Mouse (Mus musculus) liver (tissue): ENCODE results near the gene Nfkb1.

ENCODE experiments used
- DNase-seq: peaks from one replicate; pipeline ENCODE4 v3.0.0-alpha.2; 2020; ENCODE audit warnings: mixed read lengths

Gene Nfkb1

GRCm38 (mm10) chr3:135699523-135700264 is 8.3 kb upstream of the Nfkb1 start:
- DNase-seq, result no peak

GRCm38 (mm10) chr3:135698466-135698975 is 7.2 kb upstream of the Nfkb1 start:
- DNase-seq, result no peak

- DNase-seq, result peak; percentile 52
Observed at GRCm38 (mm10) chr3:135696262-135696661, 4.9 kb upstream of the Nfkb1 start.

GRCm38 (mm10) chr3:135692999-135693398 is 1.7 kb upstream of the Nfkb1 start:
- DNase-seq, result no peak

GRCm38 (mm10) chr3:135690568-135691190 is 668 bp downstream of the Nfkb1 start:
- DNase-seq, result peak; percentile 32

- no peak for DNase-seq
Observed at GRCm38 (mm10) chr3:135689773-135690567, 1.4 kb downstream of the Nfkb1 start.

GRCm38 (mm10) chr3:135688970-135689772 is 2.2 kb downstream of the Nfkb1 start:
- DNase-seq, result no peak

GRCm38 (mm10) chr3:135687965-135688364 is 3.4 kb downstream of the Nfkb1 start:
- no peak for DNase-seq

- no peak for DNase-seq
Observed at GRCm38 (mm10) chr3:135686419-135686818, 4.9 kb downstream of the Nfkb1 start.

GRCm38 (mm10) chr3:135683275-135683674 is 8.1 kb downstream of the Nfkb1 start:
- DNase-seq, result no peak

GRCm38 (mm10) chr3:135682240-135682639 is 9.1 kb downstream of the Nfkb1 start:
- no peak for DNase-seq

GRCm38 (mm10) chr3:135681272-135681783 is 10.0 kb downstream of the Nfkb1 start:
- no peak for DNase-seq

- no peak for DNase-seq
Observed at GRCm38 (mm10) chr3:135680213-135680843, 11.0 kb downstream of the Nfkb1 start.

GRCm38 (mm10) chr3:135677064-135677463 is 14.3 kb downstream of the Nfkb1 start:
- DNase-seq, result no peak

- no peak for DNase-seq
Observed at GRCm38 (mm10) chr3:135676364-135676763, 15.0 kb downstream of the Nfkb1 start.

GRCm38 (mm10) chr3:135675480-135675879 is 15.9 kb downstream of the Nfkb1 start:
- no peak for DNase-seq

GRCm38 (mm10) chr3:135674716-135675392 is 16.5 kb downstream of the Nfkb1 start:
- no peak for DNase-seq

- no peak for DNase-seq
Observed at GRCm38 (mm10) chr3:135673695-135674094, 17.7 kb downstream of the Nfkb1 start.

- DNase-seq, result no peak
Observed at GRCm38 (mm10) chr3:135673041-135673440, 18.3 kb downstream of the Nfkb1 start.

GRCm38 (mm10) chr3:135672135-135672534 is 19.2 kb downstream of the Nfkb1 start:
- no peak for DNase-seq

- DNase-seq, result no peak
Observed at GRCm38 (mm10) chr3:135670869-135671268, 20.5 kb downstream of the Nfkb1 start.
